Mouse (Mus musculus): ENCODE measurements at regions not wholly inside any gene's neighbourhood (a gene's known extent, or its start where the extent isn't known, plus 50 kb on each side); places are given as distances from the start of the nearest gene placed in this dataset.

- TF ChIP-seq CTCF (IDR thresholded peaks at IDR 0.05; ENCODE audit: low read depth, low read length): no peak
- TF ChIP-seq POLR2A (IDR thresholded peaks at IDR 0.05; ENCODE audit: extremely low read depth, insufficient read depth, low read length): no peak
These were observed 2080.0 kb upstream of the 5930422O12Rik start for GRCm38 (mm10) chr8:31348504-31348903.
